Mouse (Mus musculus) layer of hippocampus, adult 18-20 months (tissue): ENCODE data around the gene Plcb1. TPM values are rescaled to one million over a fixed set of nuclear protein-coding genes. Genes with fewer than 3 reads are reported as not detected.

ENCODE experiments used
- DNase-seq, 2 experiments: peaks; one replicate each; pipeline ENCODE4 v3.0.0; 2022; ENCODE audit warnings: low spot score in 2 of 2
- long read RNA-seq: library from polyadenylated mRNA; stranded (forward); transcript quantifications from one replicate; pipeline ENCODE4 v2.0.0, GENCODE M21; 2021
- total RNA-seq, 2 experiments: library from RNA; stranded (reverse); gene quantifications; 2 replicates each; pipeline ENCODE4 v1.2.3; 2021

The Plcb1 gene
- 100 to 1,000 TPM; 132 to 143 TPM for total RNA-seq
- long read RNA-seq, partial matches to known transcripts, result 85 of 95 reads
- long read RNA-seq, other reads (novel, unspliced or antisense), result 10 of 95 reads

GRCm38 (mm10) chr2:134785970-134786855 lies at the start of gene Plcb1:
Plcb1 (plus strand) TSS chr2:134786067.
- peak; percentile 85 to 91 for DNase-seq

- no peak for DNase-seq
Measured at GRCm38 (mm10) chr2:134755537-134755936, 30.3 kb upstream of the Plcb1 start.

GRCm38 (mm10) chr2:134756086-134756485 lies 29.8 kb upstream of the Plcb1 start:
- no peak for DNase-seq

GRCm38 (mm10) chr2:134761029-134761428 lies 24.8 kb upstream of the Plcb1 start:
- no peak for DNase-seq

GRCm38 (mm10) chr2:134763406-134763990 lies 22.4 kb upstream of the Plcb1 start:
- DNase-seq, result no peak

- no peak for DNase-seq
Measured at GRCm38 (mm10) chr2:134764506-134764905, 21.4 kb upstream of the Plcb1 start.

GRCm38 (mm10) chr2:134779826-134780225 lies 6.0 kb upstream of the Plcb1 start:
- peak in 1 of 2 experiments; percentile 36 for DNase-seq

GRCm38 (mm10) chr2:134780316-134780715 lies 5.6 kb upstream of the Plcb1 start:
- DNase-seq, result no peak

GRCm38 (mm10) chr2:134786856-134787250 lies 986 bp downstream of the Plcb1 start:
- peak in 1 of 2 experiments; percentile 40 for DNase-seq

- peak in 1 of 2 experiments; percentile 9 for DNase-seq
Measured at GRCm38 (mm10) chr2:134787336-134788095, 1.6 kb downstream of the Plcb1 start.

- DNase-seq, result no peak
Measured at GRCm38 (mm10) chr2:134792926-134793325, 7.1 kb downstream of the Plcb1 start.

- no peak for DNase-seq
Measured at GRCm38 (mm10) chr2:134800226-134800625, 14.4 kb downstream of the Plcb1 start.

- DNase-seq, result no peak
Measured at GRCm38 (mm10) chr2:134816383-134816782, 30.5 kb downstream of the Plcb1 start.

- no peak for DNase-seq
Measured at GRCm38 (mm10) chr2:134817058-134817840, 31.4 kb downstream of the Plcb1 start.

- no peak for DNase-seq
Measured at GRCm38 (mm10) chr2:134821176-134821575, 35.3 kb downstream of the Plcb1 start.

- DNase-seq, result no peak
Measured at GRCm38 (mm10) chr2:134825645-134826044, 39.8 kb downstream of the Plcb1 start.

GRCm38 (mm10) chr2:134826111-134827005 lies 40.5 kb downstream of the Plcb1 start:
- no peak for DNase-seq

- DNase-seq, result no peak
Measured at GRCm38 (mm10) chr2:134827778-134828487, 42.1 kb downstream of the Plcb1 start.

GRCm38 (mm10) chr2:134831861-134832260 lies 46.0 kb downstream of the Plcb1 start:
- DNase-seq, result no peak
